Mouse (Mus musculus) activated CD4-positive, CD25-positive, alpha-beta regulatory T cell, adult 4 months (primary cell): ENCODE results near the gene Zscan10. TPM values are rescaled to one million over a fixed set of nuclear protein-coding genes. Genes with fewer than 3 reads are reported as not detected.
A peak's percentile ranks its signal among the peaks of the same experiment; 100 is the strongest.
"Not testable (repeated sequence)": the region's sequence is repeated elsewhere in the genome, so short reads cannot be mapped to it uniquely, and the experiment has no call there.

Source experiments
- ATAC-seq: one replicate; pipeline ENCODE4 v1.8.0; 2017
- polyA plus RNA-seq, 2 experiments: library from polyadenylated mRNA; unstranded; fragments of 100-300 nt; shearing (Covaris generic); gene quantifications; one replicate each; pipeline ENCODE4 v1.2.1; 2017

Zscan10 gene
- polyA plus RNA-seq, 2 experiments from 2014 or later, result 1.3 to 3.4 TPM

GRCm38 (mm10) chr17:23592208-23592925 lies 8.3 kb upstream of the Zscan10 start:
- ATAC-seq, result peak; percentile 96

GRCm38 (mm10) chr17:23592926-23593300 lies 7.7 kb upstream of the Zscan10 start:
- peak; percentile 3 for ATAC-seq

- ATAC-seq, result not testable (repeated sequence)
Measured at GRCm38 (mm10) chr17:23595139-23595538, 5.5 kb upstream of the Zscan10 start.

GRCm38 (mm10) chr17:23598582-23599552 lies 1.8 kb upstream of the Zscan10 start, which contains the start of gene Zfp13:
Gene Zfp13, minus strand, starts transcription at chr17:23599487.
- peak; percentile 93 for ATAC-seq

GRCm38 (mm10) chr17:23599605-23600063 lies 1.0 kb upstream of the Zscan10 start:
- ATAC-seq, result no peak

- ATAC-seq, result no peak
Measured at GRCm38 (mm10) chr17:23601836-23602585, 1.4 kb downstream of the Zscan10 start.

- ATAC-seq, result no peak
Measured at GRCm38 (mm10) chr17:23603077-23603476, 2.4 kb downstream of the Zscan10 start.

- ATAC-seq, result no peak
Measured at GRCm38 (mm10) chr17:23603542-23603941, 2.9 kb downstream of the Zscan10 start.

GRCm38 (mm10) chr17:23604394-23604793 lies 3.7 kb downstream of the Zscan10 start:
- no peak for ATAC-seq

GRCm38 (mm10) chr17:23605220-23605619 lies 4.6 kb downstream of the Zscan10 start:
- ATAC-seq, result no peak

- ATAC-seq, result no peak
Measured at GRCm38 (mm10) chr17:23609612-23610011, 9.0 kb downstream of the Zscan10 start.

- ATAC-seq, result peak; percentile 94
Measured at GRCm38 (mm10) chr17:23610361-23610800, 9.7 kb downstream of the Zscan10 start.

- peak; percentile 64 for ATAC-seq
Measured at GRCm38 (mm10) chr17:23617087-23617486, 16.4 kb downstream of the Zscan10 start.

- peak; percentile 90 for ATAC-seq
Measured at GRCm38 (mm10) chr17:23620351-23620750, 19.7 kb downstream of the Zscan10 start.

GRCm38 (mm10) chr17:23627813-23628212 lies 27.2 kb downstream of the Zscan10 start:
- ATAC-seq, result no peak

- peak; percentile 94 for ATAC-seq
Measured at GRCm38 (mm10) chr17:23630195-23631020, 29.8 kb downstream of the Zscan10 start.

GRCm38 (mm10) chr17:23631241-23631640 lies 30.6 kb downstream of the Zscan10 start:
- ATAC-seq, result no peak

GRCm38 (mm10) chr17:23644613-23645495 lies 44.2 kb downstream of the Zscan10 start, which contains the start of gene Mmp25:
Gene Mmp25, minus strand, starts transcription at chr17:23645277.
- no peak for ATAC-seq

GRCm38 (mm10) chr17:23645894-23646293 lies 45.2 kb downstream of the Zscan10 start:
- ATAC-seq, result no peak

GRCm38 (mm10) chr17:23651363-23651762 lies 50.7 kb downstream of the Zscan10 start:
- no peak for ATAC-seq
